Mouse (Mus musculus): ENCODE data around the gene Ptprk.

- TF ChIP-seq FLI1 (IDR thresholded peaks at IDR 0.05; ENCODE audit: low read length) (no peak), GATA1 (IDR thresholded peaks at IDR 0.05; ENCODE audit: borderline replicate concordance, low read length) (no peak)
Observed at GRCm38 (mm10) chr10:28366065-28366677, 291.6 kb downstream of the Ptprk start.

All from megakaryocyte, embryonic 14.5 days (primary cell).